Mouse (Mus musculus) neural tube, embryonic 15.5 days (tissue): ENCODE measurements at regions not wholly inside any gene's neighbourhood (a gene's known extent, or its start where the extent isn't known, plus 50 kb on each side); places are given as distances from the start of the nearest gene placed in this dataset.
"Not testable (repeated sequence)": the region's sequence is repeated elsewhere in the genome, so short reads cannot be mapped to it uniquely, and the experiment has no call there.

ENCODE experiments used
- ATAC-seq: fragments of 200-750 bp; cut with Nextera tagmentation; 2 replicates; pipeline ENCODE4 v1.8.0; 2017; ENCODE audit warnings: mild to moderate bottlenecking, moderate TSS enrichment, moderate library complexity; ENCODE audit not compliant: low FRiP score
- H3K27ac ChIP-seq: fragments of 300-500 bp; sonication (generic); replicated peaks from 2 replicates; pipeline ENCODE4 v1.5.1; 2015; ENCODE audit warnings: mild to moderate bottlenecking, inconsistent platforms
- H3K27me3 ChIP-seq: fragments of 300-500 bp; sonication (generic); replicated peaks from 2 replicates; pipeline ENCODE4 v1.6.1; 2015; ENCODE audit warnings: inconsistent platforms
- H3K36me3 ChIP-seq: fragments of 300-500 bp; sonication (generic); 2 replicates; pipeline ENCODE4 v1.6.1; 2015; ENCODE audit warnings: inconsistent platforms
- H3K4me1 ChIP-seq: fragments of 300-500 bp; sonication (generic); 2 replicates; pipeline ENCODE4 v1.6.1; 2015; ENCODE audit warnings: inconsistent platforms
- H3K4me2 ChIP-seq: fragments of 300-500 bp; sonication (generic); 2 replicates; pipeline ENCODE4 v1.6.1; 2015; ENCODE audit warnings: inconsistent platforms, mild to moderate bottlenecking, moderate library complexity
- H3K4me3 ChIP-seq: fragments of 300-500 bp; sonication (generic); replicated peaks from 2 replicates; pipeline ENCODE4 v1.5.1; 2015; ENCODE audit warnings: mild to moderate bottlenecking, inconsistent platforms
- H3K9ac ChIP-seq: fragments of 300-500 bp; sonication (generic); replicated peaks from 2 replicates; pipeline ENCODE4 v1.6.1; 2015; ENCODE audit warnings: mild to moderate bottlenecking, inconsistent platforms
- H3K9me3 ChIP-seq: fragments of 300-500 bp; sonication (generic); replicated peaks from 2 replicates; pipeline ENCODE4 v1.6.1; 2016; ENCODE audit warnings: inconsistent platforms
- WGBS: fragments of 180-500 bp; shearing (Covaris S2); methylation state at CpG from one replicate; pipeline ENCODE4 v1.1.7; 2015; ENCODE audit warnings: mixed read lengths; 5-methylcytosine and 5-hydroxymethylcytosine counted together

DNA sequence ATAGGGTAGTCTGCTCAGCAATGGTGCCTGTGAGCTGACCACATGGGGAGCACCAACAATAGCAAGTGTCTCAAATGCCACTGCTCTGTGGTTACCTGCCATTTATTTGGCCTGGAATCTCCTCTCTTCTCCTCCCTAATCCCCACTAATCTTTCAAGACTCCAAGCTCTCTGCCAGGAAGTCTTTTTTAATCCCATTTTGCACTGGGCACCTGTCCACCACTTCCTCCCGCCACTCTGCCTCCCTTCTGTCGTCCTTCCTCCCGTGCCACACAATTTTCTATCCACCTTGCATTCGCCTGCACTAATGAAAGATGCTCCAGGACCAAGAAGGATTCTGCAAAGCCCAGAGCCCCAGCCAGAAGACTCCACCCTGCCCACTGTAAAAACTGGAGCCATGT lies 106.5 kb upstream of the Nmnat3 start:
- no peak overlapping the region for H3K9ac ChIP-seq
- H3K4me2 ChIP-seq: no peak overlapping the region
- 81% methylated on average over 4 of the region's 4 CpGs for WGBS
- peaks cover 18% of the 10 kb centered on the region; the same call in 1 of the 2 replicates for H3K4me1 ChIP-seq
- no peaks in the 10 kb centered on the region for H3K27me3 ChIP-seq
- H3K4me3 ChIP-seq: no peak overlapping the region
- no peak overlapping the region for H3K27ac ChIP-seq
- ATAC-seq: no peak
- H3K36me3 ChIP-seq: no peaks in the 10 kb centered on the region
- no peaks in the 10 kb centered on the region for H3K9me3 ChIP-seq

DNA sequence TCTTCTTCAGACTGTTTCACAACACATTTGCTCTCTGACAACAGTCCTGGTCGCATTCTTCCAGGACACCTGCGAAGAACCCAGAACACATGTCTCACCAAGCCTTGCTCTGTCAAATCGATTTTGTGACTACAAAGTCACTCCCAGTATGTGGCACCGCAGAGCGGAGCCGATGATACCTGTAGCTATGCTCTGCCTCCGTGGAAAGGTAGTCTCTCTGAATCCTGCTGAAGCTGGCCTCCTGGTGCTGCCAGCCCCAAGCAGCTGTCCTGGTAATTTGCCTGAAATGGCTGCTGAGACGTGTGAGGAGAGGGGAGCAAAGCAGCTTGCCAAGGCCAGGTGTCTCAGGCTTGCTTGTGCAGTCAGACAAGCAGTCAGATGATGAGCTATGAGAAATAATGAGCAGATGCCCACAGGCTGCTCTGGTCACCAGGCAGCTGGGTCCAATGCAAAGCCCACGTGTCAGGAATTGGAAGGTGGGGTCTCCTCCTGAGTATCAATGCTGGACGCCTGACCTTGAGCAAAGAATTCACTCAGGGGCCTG lies 100.4 kb upstream of the Nmnat3 start:
- no peak overlapping the region for H3K9ac ChIP-seq
- 67% methylated on average over 10 of the region's 10 CpGs for WGBS
- ATAC-seq: no peak; the same call in 1 of the 2 replicates

DNA sequence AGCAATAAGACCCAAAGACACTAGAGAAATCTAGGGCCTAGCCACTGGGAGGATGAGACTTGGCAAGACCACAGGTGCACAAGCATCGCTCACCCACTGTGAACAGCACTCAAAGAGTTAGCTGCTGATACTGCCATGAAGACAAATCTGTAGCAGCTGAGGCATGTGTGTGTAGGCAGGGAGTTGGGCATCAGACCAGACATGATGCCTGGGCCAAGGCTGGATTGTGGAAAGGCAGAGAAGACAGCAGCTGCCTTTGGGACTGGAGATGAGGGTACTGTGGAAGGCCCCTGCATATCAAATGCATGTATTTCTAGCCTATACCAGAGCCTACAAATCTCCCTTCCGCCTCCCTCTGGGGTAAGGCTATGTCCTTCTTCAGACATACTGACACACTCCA lies 92.9 kb upstream of the Nmnat3 start:
- no peaks in the 10 kb centered on the region for H3K9me3 ChIP-seq
- no peak overlapping the region for H3K9ac ChIP-seq
- no peaks in the 10 kb centered on the region for H3K36me3 ChIP-seq
- H3K27ac ChIP-seq: no peak overlapping the region
- no peaks in the 10 kb centered on the region for H3K4me1 ChIP-seq
- ATAC-seq: no peak
- no peak overlapping the region for H3K4me3 ChIP-seq
- no peaks in the 10 kb centered on the region for H3K27me3 ChIP-seq
- H3K4me2 ChIP-seq: no peak overlapping the region
- 93% methylated on average over 2 of the region's 2 CpGs for WGBS

More for the DNA sequence above, 100.4 kb upstream of the Nmnat3 start:
- Histone ChIP-seq H3K36me3 (no peaks in the 10 kb centered on the region), H3K4me1 (0 out of 2 replicates have a peak, but pooled peaks cover 5% of the 10 kb centered on the region), H3K27ac (no peak overlapping the region), H3K4me3 (no peak overlapping the region), H3K27me3 (no peaks in the 10 kb centered on the region), H3K9me3 (no peaks in the 10 kb centered on the region), H3K4me2 (no peak overlapping the region)

DNA sequence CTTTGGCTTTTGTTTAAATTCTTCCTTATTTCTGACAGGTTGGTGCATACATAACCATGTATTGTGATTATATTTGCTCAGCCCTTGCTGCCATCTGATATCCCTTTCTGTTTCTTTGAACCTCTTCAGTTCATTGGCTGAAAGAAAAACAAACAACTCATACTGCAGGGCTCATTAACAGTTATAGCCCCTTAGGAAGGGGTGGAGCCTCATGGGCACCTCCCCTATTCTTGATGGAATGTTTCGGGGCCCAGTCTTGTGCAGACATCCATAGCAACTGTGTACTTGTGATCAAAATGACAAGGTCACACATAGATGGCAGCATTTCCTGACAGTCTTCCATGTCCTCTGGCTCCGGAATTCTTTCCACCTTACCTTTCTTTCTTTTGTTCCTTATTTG lies 68.4 kb upstream of the Nmnat3 start:
- H3K9ac ChIP-seq: no peak overlapping the region
- no peak overlapping the region for H3K4me3 ChIP-seq
- no peaks in the 10 kb centered on the region for H3K9me3 ChIP-seq
- peaks cover 12% of the 10 kb centered on the region; the same call in 1 of the 2 replicates for H3K4me1 ChIP-seq
- no peak overlapping the region for H3K4me2 ChIP-seq
- no peaks in the 10 kb centered on the region for H3K36me3 ChIP-seq
- no peak for ATAC-seq
- H3K27me3 ChIP-seq: no peaks in the 10 kb centered on the region
- no peak overlapping the region for H3K27ac ChIP-seq
- 53% methylated on average over 2 of the region's 2 CpGs for WGBS

DNA sequence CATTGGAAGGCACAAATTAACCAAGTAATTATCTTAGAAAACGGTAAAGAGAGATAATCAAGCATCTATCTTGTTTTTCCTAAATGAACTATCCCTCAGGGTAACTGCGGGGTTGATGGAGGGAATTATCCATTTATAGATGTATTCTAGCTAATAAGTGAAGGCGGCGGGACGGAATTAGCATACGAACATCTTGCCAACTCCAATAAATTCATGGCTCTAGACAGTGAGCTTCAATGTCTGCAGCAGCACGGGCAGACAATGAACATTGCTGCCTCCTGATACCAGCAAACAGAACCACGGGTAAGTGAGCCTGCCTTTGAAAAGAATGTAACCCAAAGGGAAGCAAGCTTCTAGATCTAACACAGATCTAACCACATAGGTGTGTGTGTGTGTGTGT lies 66.9 kb upstream of the Nmnat3 start:
- no peak overlapping the region for H3K9ac ChIP-seq
- H3K9me3 ChIP-seq: no peaks in the 10 kb centered on the region
- H3K27ac ChIP-seq: no peak overlapping the region
- no peak overlapping the region for H3K4me3 ChIP-seq
- peaks cover 12% of the 10 kb centered on the region; the same call in 1 of the 2 replicates for H3K4me1 ChIP-seq
- WGBS: 16% methylated on average over 8 of the region's 8 CpGs
- peak overlapping the region; percentile 15; the same call in 1 of the 2 replicates for H3K4me2 ChIP-seq
- no peaks in the 10 kb centered on the region for H3K27me3 ChIP-seq
- ATAC-seq: no peak
- no peaks in the 10 kb centered on the region for H3K36me3 ChIP-seq

DNA sequence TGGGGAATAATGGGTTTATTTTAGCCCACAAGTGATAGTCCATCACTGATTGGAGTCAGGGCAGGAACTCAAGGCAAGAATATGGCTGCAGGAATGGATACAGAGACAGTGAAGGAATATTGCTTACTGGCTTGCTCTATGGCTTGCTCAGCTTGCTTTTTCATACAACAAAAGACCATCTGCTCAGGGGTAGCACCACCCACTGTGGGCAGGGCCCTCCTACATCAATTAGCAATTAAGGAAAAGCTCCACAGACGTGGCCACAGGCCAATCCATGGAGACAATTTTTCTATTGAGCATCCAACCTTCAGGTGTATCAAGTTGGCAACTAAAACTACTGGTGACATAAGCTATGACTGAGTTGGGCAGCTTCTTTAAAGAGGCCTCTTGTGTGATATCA lies 65.5 kb upstream of the Nmnat3 start:
- Histone ChIP-seq H3K4me3 (no peak overlapping the region), H3K4me2 (no peak overlapping the region), H3K9ac (no peak overlapping the region), H3K36me3 (no peaks in the 10 kb centered on the region), H3K27me3 (no peaks in the 10 kb centered on the region), H3K27ac (no peak overlapping the region), H3K4me1 (peaks cover 12% of the 10 kb centered on the region; the same call in 1 of the 2 replicates), H3K9me3 (no peaks in the 10 kb centered on the region)
- 26% methylated on average over 1 of the region's 1 CpGs for WGBS
- ATAC-seq: no peak

DNA sequence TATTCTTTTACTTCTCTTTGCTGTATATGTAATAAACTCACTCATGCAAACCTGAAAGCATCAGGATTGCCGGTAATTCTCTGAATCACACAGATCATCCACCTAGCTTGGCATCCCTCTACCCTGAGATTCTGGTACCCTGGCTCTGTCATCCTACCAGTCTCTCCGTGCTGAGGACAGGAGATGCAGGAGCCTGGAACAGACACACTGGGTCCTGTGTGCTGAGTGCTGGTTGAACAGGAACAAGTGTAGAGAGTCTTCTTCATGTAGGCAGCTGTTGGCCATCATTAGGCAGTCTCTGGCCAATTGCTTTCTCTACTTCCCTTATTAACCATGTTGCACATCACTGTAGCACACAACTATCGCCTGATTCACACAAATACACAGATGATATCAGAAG lies 59.0 kb upstream of the Nmnat3 start:
- H3K27ac ChIP-seq: no peak overlapping the region
- no peaks in the 10 kb centered on the region for H3K9me3 ChIP-seq
- no peak overlapping the region for H3K4me2 ChIP-seq
- WGBS: 84% methylated on average over 3 of the region's 3 CpGs
- H3K27me3 ChIP-seq: no peaks in the 10 kb centered on the region
- H3K9ac ChIP-seq: no peak overlapping the region
- H3K4me3 ChIP-seq: no peak overlapping the region
- ATAC-seq: no peak
- H3K36me3 ChIP-seq: no peaks in the 10 kb centered on the region
- no peaks in the 10 kb centered on the region for H3K4me1 ChIP-seq

DNA sequence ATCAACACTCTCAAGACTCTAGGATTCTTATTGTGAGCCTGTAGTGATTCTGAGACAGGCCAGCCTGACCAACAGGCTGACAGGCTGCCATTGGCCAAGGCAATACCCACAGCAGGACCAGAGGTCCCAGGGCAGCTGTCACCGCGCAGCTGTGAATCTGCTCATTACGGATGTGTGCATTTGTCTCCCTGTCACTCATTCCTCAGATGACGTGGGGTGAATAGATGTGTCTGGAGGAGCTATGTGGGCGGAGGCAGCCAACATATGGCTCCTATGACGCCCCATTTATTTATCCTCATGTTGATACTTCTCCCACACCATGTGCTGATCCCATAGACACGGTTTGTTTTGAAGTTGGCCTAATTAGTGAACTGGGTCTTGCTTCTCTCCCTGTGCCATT lies 58.3 kb upstream of the Nmnat3 start:
- WGBS: 79% methylated on average over 7 of the region's 7 CpGs
- no peaks in the 10 kb centered on the region for H3K9me3 ChIP-seq

DNA sequence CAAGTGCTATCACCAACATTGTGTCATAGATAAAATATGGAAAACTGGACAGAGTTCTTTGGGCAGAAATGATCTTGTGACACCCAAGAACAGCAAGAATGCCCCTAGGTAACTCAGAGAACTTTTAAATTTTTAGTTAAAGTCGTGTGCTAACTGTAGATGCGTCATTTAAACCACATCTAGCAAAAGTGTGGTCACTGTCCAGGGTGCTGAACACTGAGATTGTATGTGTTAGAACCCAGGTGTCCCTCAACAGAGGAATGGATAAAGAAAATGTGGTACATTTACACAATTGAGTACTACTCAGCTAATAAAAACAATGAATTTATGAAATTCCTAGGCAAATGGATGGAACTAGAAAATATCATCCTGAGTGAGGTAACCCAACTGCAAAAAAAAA lies 52.5 kb upstream of the Nmnat3 start:
- H3K4me1 ChIP-seq, H3K4me2 ChIP-seq, H3K9ac ChIP-seq, ATAC-seq, H3K27ac ChIP-seq, H3K27me3 ChIP-seq, H3K4me3 ChIP-seq, H3K9me3 ChIP-seq, H3K36me3 ChIP-seq: not testable (repeated sequence)
- WGBS: 71% methylated on average over 2 of the region's 2 CpGs

More for the DNA sequence above, 58.3 kb upstream of the Nmnat3 start:
- ATAC-seq: no peak
- Histone ChIP-seq H3K9ac (no peak overlapping the region), H3K27me3 (no peaks in the 10 kb centered on the region), H3K4me3 (no peak overlapping the region), H3K4me2 (no peak overlapping the region), H3K4me1 (no peaks in the 10 kb centered on the region), H3K27ac (no peak overlapping the region), H3K36me3 (no peaks in the 10 kb centered on the region)
